Mouse (Mus musculus) layer of hippocampus, adult 9-10 months (tissue): ENCODE data around the gene Hmgb2.

Experiments
- DNase-seq: peaks from one replicate; pipeline ENCODE4 v3.0.0; 2022; ENCODE audit warnings: low spot score

Gene Hmgb2

GRCm38 (mm10) chr8:57560926-57561325 lies 49.2 kb downstream of the Hmgb2 start:
- DNase-seq: no peak

DNA sequence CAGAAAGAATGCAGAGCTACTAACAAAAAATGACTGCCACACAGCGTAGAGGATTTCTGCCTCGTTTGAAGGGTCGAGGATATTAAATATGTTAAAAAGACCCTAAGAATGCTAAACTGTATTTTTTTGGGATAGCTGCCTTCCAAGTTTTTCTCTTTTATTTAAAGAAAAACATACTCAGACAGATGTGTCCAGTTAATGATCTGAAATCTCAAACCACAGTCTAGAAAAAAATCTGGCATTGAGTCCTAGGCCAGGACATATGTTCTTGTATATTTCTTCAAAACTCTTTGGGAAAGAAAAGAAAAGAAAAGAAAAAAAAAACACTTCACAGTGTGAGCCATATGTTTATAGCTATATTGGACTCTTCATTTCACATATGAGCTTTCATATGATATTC lies 51.0 kb downstream of the Hmgb2 start:
- no peak for DNase-seq

- DNase-seq: no peak
Observed at GRCm38 (mm10) chr8:57563726-57564125, 52.0 kb downstream of the Hmgb2 start.

- DNase-seq: no peak
Observed at GRCm38 (mm10) chr8:57565039-57565438, 53.3 kb downstream of the Hmgb2 start.
